Mouse (Mus musculus) frontal cortex, postnatal 14 days (tissue): ENCODE results near the gene Ints13.
"Not testable (repeated sequence)": the region's sequence is repeated elsewhere in the genome, so short reads cannot be mapped to it uniquely, and the experiment has no call there.

ENCODE experiments used
- DNase-seq, 2 experiments: peaks; one replicate each; pipeline ENCODE4 v3.0.0; 2022; ENCODE audit warnings: low spot score in 2 of 2

Gene Ints13

GRCm38 (mm10) chr6:146577310-146578109 lies at the start of gene Ints13:
TSS of gene Ints13 (minus strand) at chr6:146577835.
- peak; percentile 94 to 95 for DNase-seq

GRCm38 (mm10) chr6:146616670-146617069 lies 39.0 kb upstream of the Ints13 start:
- DNase-seq: no peak

- DNase-seq: no peak
Measured at GRCm38 (mm10) chr6:146615891-146616290, 38.3 kb upstream of the Ints13 start.

GRCm38 (mm10) chr6:146614541-146614940 lies 36.9 kb upstream of the Ints13 start:
- DNase-seq: no peak

- DNase-seq: no peak
Measured at GRCm38 (mm10) chr6:146613907-146614306, 36.3 kb upstream of the Ints13 start.

GRCm38 (mm10) chr6:146612736-146613135 lies 35.1 kb upstream of the Ints13 start:
- no peak for DNase-seq

- DNase-seq: no peak
Measured at GRCm38 (mm10) chr6:146611897-146612296, 34.3 kb upstream of the Ints13 start.

GRCm38 (mm10) chr6:146611385-146611784 lies 33.8 kb upstream of the Ints13 start:
- no peak for DNase-seq

- no peak for DNase-seq
Measured at GRCm38 (mm10) chr6:146603651-146604050, 26.0 kb upstream of the Ints13 start.

GRCm38 (mm10) chr6:146602601-146603000 lies 25.0 kb upstream of the Ints13 start:
- no peak for DNase-seq

- DNase-seq: no peak
Measured at GRCm38 (mm10) chr6:146585134-146585533, 7.5 kb upstream of the Ints13 start.

- no peak for DNase-seq
Measured at GRCm38 (mm10) chr6:146583366-146584046, 5.9 kb upstream of the Ints13 start.

- peak in 1 of 2 experiments; percentile 29 for DNase-seq
Measured at GRCm38 (mm10) chr6:146580381-146580926, 2.8 kb upstream of the Ints13 start.

GRCm38 (mm10) chr6:146578586-146578985 lies 951 bp upstream of the Ints13 start:
- no peak for DNase-seq

- DNase-seq: no peak
Measured at GRCm38 (mm10) chr6:146578111-146578531, 486 bp upstream of the Ints13 start.

- no peak for DNase-seq
Measured at GRCm38 (mm10) chr6:146576903-146577302, 732 bp downstream of the Ints13 start, which contains the start of gene Fgfr1op2. TSS of gene Fgfr1op2 (plus strand) at chr6:146577203.

GRCm38 (mm10) chr6:146572073-146572472 lies 5.6 kb downstream of the Ints13 start:
- DNase-seq: no peak

- DNase-seq: not testable (repeated sequence)
Measured at GRCm38 (mm10) chr6:146562461-146562860, 15.2 kb downstream of the Ints13 start.

- DNase-seq: no peak
Measured at GRCm38 (mm10) chr6:146551326-146551725, 26.3 kb downstream of the Ints13 start.

GRCm38 (mm10) chr6:146550421-146550820 lies 27.2 kb downstream of the Ints13 start:
- no peak for DNase-seq

- no peak for DNase-seq
Measured at GRCm38 (mm10) chr6:146545289-146545865, 32.3 kb downstream of the Ints13 start.

- DNase-seq: no peak
Measured at GRCm38 (mm10) chr6:146544622-146545021, 33.0 kb downstream of the Ints13 start.
